Mouse (Mus musculus): ENCODE measurements around the gene Elavl4. TPM values are rescaled to one million over a fixed set of nuclear protein-coding genes. Genes with fewer than 3 reads are reported as not detected.

The Elavl4 gene
- polyA plus RNA-seq, 2 experiments = 0.04 TPM; not detected in 1

- H3K27me3 ChIP-seq (ENCODE audit: control insufficient read depth, insufficient read depth, low read length) = no peaks in the 10 kb centered on the region
- no peak overlapping the region for H3K4me2 ChIP-seq (ENCODE audit: low read depth)
- no peaks in the 10 kb centered on the region for H3K36me3 ChIP-seq (replicated peaks; ENCODE audit: control insufficient read depth, insufficient read depth, low read depth)
- H3K9ac ChIP-seq (replicated peaks) = no peak overlapping the region
- WGBS (ENCODE audit: insufficient replicate concordance) = 56% methylated on average over 3 of the region's 3 CpGs
- TF ChIP-seq EP300 (IDR thresholded peaks at IDR 0.05; ENCODE audit: low read depth) (no peak), CTCF (IDR thresholded peaks at IDR 0.05; ENCODE audit: low read depth) (no peak)
- H3K27ac ChIP-seq = no peak overlapping the region
- no peak for DNase-seq (ENCODE audit: low read depth in 3 of 3, low spot score in 3 of 3)
- no peak for ATAC-seq (ENCODE audit: insufficient read depth)
- H3K4me3 ChIP-seq (ENCODE audit: insufficient read depth in 1 of 2, low read depth in 2 of 2, low read length in 2 of 2) = no peak overlapping the region
- no peaks in the 10 kb centered on the region for H3K4me1 ChIP-seq (replicated peaks; ENCODE audit: control insufficient read depth in 2 of 2, insufficient read depth in 2 of 2, low read length in 1 of 2)
- H3K9me3 ChIP-seq (ENCODE audit: control insufficient read depth, low read length) = no peaks in the 10 kb centered on the region
Measured at GRCm38 (mm10) chr4:110295793-110296192, 55.9 kb downstream of the Elavl4 start.

DNA sequence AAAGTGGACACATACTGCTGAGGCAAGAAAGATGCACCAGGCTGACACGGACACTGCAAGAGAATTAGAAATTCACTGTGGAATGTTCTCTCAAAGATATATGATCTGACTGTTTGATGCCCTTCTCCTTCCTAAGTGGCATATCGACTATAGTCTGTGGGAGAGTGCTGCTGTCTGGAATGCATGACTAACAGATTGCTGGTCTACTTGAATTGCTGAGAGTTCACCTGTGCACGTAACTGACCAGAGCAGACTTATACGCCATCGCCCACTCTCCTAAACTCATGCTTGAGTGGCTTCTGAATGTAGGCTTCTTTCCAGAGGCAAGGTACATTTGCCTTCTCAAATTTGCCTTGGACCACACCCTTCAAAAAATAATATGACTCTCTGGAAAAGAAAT, 58.5 kb downstream of the Elavl4 start:
- no peaks in the 10 kb centered on the region for H3K36me3 ChIP-seq (replicated peaks; ENCODE audit: control insufficient read depth, insufficient read depth, low read depth)
- H3K4me1 ChIP-seq (replicated peaks; ENCODE audit: control insufficient read depth in 2 of 2, insufficient read depth in 2 of 2, low read length in 1 of 2) = no peaks in the 10 kb centered on the region
- no peak overlapping the region for H3K4me3 ChIP-seq (ENCODE audit: insufficient read depth in 1 of 2, low read depth in 2 of 2, low read length in 2 of 2)
- 63% methylated on average over 5 of the region's 5 CpGs for WGBS (ENCODE audit: insufficient replicate concordance)
- H3K27ac ChIP-seq = no peak overlapping the region
- H3K9ac ChIP-seq (replicated peaks) = no peak overlapping the region
- no peaks in the 10 kb centered on the region for H3K9me3 ChIP-seq (ENCODE audit: control insufficient read depth, low read length)
- no peak for ATAC-seq (ENCODE audit: insufficient read depth)
- H3K4me2 ChIP-seq (ENCODE audit: low read depth) = no peak overlapping the region
- no peak for DNase-seq (ENCODE audit: low read depth in 3 of 3, low spot score in 3 of 3)
- H3K27me3 ChIP-seq (ENCODE audit: control insufficient read depth, insufficient read depth, low read length) = no peaks in the 10 kb centered on the region
- TF ChIP-seq CTCF (IDR thresholded peaks at IDR 0.05; ENCODE audit: low read depth) (no peak), EP300 (IDR thresholded peaks at IDR 0.05; ENCODE audit: low read depth) (no peak)

GRCm38 (mm10) chr4:110292471-110292870, 59.2 kb downstream of the Elavl4 start:
- 63% methylated on average over 10 of the region's 10 CpGs for WGBS (ENCODE audit: insufficient replicate concordance)
- no peak for TF ChIP-seq EP300 (IDR thresholded peaks at IDR 0.05; ENCODE audit: low read depth)
- Histone ChIP-seq H3K4me2 (ENCODE audit: low read depth) (no peak overlapping the region), H3K27me3 (ENCODE audit: control insufficient read depth, insufficient read depth, low read length) (no peaks in the 10 kb centered on the region), H3K9ac (replicated peaks) (no peak overlapping the region), H3K27ac (no peak overlapping the region), H3K9me3 (ENCODE audit: control insufficient read depth, low read length) (no peaks in the 10 kb centered on the region), H3K4me1 (replicated peaks; ENCODE audit: control insufficient read depth in 2 of 2, insufficient read depth in 2 of 2, low read length in 1 of 2) (no peaks in the 10 kb centered on the region), H3K36me3 (replicated peaks; ENCODE audit: control insufficient read depth, insufficient read depth, low read depth) (no peaks in the 10 kb centered on the region), H3K4me3 (ENCODE audit: insufficient read depth in 1 of 2, low read depth in 2 of 2, low read length in 2 of 2) (no peak overlapping the region)
- no peak for DNase-seq (ENCODE audit: low read depth in 3 of 3, low spot score in 3 of 3)
- ATAC-seq (ENCODE audit: insufficient read depth) = no peak

DNA sequence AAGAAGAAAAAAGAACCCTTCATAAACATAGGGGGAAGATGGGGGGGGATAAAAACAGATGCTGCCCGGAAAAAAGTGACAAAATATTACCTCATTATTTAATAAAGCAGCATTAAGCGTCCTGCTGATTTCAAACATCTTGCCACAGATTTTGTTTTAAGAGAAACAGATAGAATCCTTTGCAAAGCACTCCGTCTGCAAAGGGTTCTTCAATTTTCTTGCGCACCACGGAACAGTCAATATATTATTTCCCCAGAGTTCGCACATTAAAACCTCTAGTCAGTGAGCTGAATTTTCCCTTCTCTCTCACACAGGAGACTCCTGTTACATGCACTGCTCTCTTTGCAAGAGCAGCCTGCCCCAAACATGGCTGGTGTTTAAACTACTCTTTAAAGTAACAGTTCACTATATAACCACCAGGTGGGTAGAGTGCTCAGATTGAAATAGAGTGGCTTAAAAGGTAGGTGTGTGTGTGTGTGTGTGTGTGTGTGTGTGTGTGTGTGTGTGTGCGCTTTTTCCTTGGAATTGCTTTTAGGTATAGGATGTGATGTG, 61.1 kb downstream of the Elavl4 start:
- no peak overlapping the region for H3K27ac ChIP-seq
- no peak overlapping the region for H3K9ac ChIP-seq (replicated peaks)
- no peaks in the 10 kb centered on the region; a peak in 1 of 4 replicates for H3K4me1 ChIP-seq (replicated peaks; ENCODE audit: control insufficient read depth in 2 of 2, insufficient read depth in 2 of 2, low read length in 1 of 2)
- H3K9me3 ChIP-seq (ENCODE audit: control insufficient read depth, low read length) = no peaks in the 10 kb centered on the region
- H3K4me2 ChIP-seq (ENCODE audit: low read depth) = no peak overlapping the region
- no peak for ATAC-seq (ENCODE audit: insufficient read depth)
- 59% methylated on average over 7 of the region's 7 CpGs for WGBS (ENCODE audit: insufficient replicate concordance)
- H3K27me3 ChIP-seq (ENCODE audit: control insufficient read depth, insufficient read depth, low read length) = no peaks in the 10 kb centered on the region; the same call in 1 of the 2 replicates
- DNase-seq (ENCODE audit: low read depth in 3 of 3, low spot score in 3 of 3) = no peak
- no peaks in the 10 kb centered on the region for H3K36me3 ChIP-seq (replicated peaks; ENCODE audit: control insufficient read depth, insufficient read depth, low read depth)
- no peak overlapping the region for H3K4me3 ChIP-seq (ENCODE audit: insufficient read depth in 1 of 2, low read depth in 2 of 2, low read length in 2 of 2)
- TF ChIP-seq EP300 (IDR thresholded peaks at IDR 0.05; ENCODE audit: low read depth) = no peak
- no peak for TF ChIP-seq CTCF (IDR thresholded peaks at IDR 0.05; ENCODE audit: low read depth)

- DNase-seq (ENCODE audit: low read depth in 3 of 3, low spot score in 3 of 3) = no peak
- Histone ChIP-seq H3K27ac (no peak overlapping the region), H3K9ac (replicated peaks) (no peak overlapping the region), H3K4me1 (replicated peaks; ENCODE audit: control insufficient read depth in 2 of 2, insufficient read depth in 2 of 2, low read length in 1 of 2) (no peaks in the 10 kb centered on the region; a peak in 1 of 4 replicates), H3K4me3 (ENCODE audit: insufficient read depth in 1 of 2, low read depth in 2 of 2, low read length in 2 of 2) (no peak overlapping the region), H3K27me3 (ENCODE audit: control insufficient read depth, insufficient read depth, low read length) (no peaks in the 10 kb centered on the region; the same call in 1 of the 2 replicates), H3K36me3 (replicated peaks; ENCODE audit: control insufficient read depth, insufficient read depth, low read depth) (no peaks in the 10 kb centered on the region), H3K9me3 (ENCODE audit: control insufficient read depth, low read length) (no peaks in the 10 kb centered on the region), H3K4me2 (ENCODE audit: low read depth) (no peak overlapping the region)
- WGBS (ENCODE audit: insufficient replicate concordance) = 65% methylated on average over 12 of the region's 12 CpGs
- no peak for ATAC-seq (ENCODE audit: insufficient read depth)
- TF ChIP-seq CTCF (IDR thresholded peaks at IDR 0.05; ENCODE audit: low read depth) (no peak), EP300 (IDR thresholded peaks at IDR 0.05; ENCODE audit: low read depth) (no peak)
Measured at GRCm38 (mm10) chr4:110290056-110290455, 61.7 kb downstream of the Elavl4 start.
